Mouse (Mus musculus) bone marrow macrophage, adult 2 months (primary cell): ENCODE measurements around the gene 1700001O22Rik.

ENCODE experiments used
- CTCF ChIP-seq: IDR thresholded peaks from 2 replicates; pipeline ENCODE4 v1.5.1; 2012; ENCODE audit warnings: low read depth, mild to moderate bottlenecking, low read length, moderate library complexity
- POLR2A ChIP-seq: IDR thresholded peaks from 2 replicates; pipeline ENCODE4 v1.6.1; 2012; ENCODE audit warnings: mild to moderate bottlenecking, low read depth, low read length, borderline replicate concordance

- TF ChIP-seq CTCF (no peak), POLR2A (no peak)
Observed at GRCm38 (mm10) chr2:30777266-30777665, 26.2 kb downstream of the 1700001O22Rik start.
